Comparison of ENCODE assay signal across 16 mouse cellular contexts in genomic region chr3:65151808-65152207, GRCm38 (mm10). TPM values are rescaled to one million over a fixed set of nuclear protein-coding genes. Genes with fewer than 3 reads are reported as not detected.
"Had no signal": no experiment of that assay in that cellular context is flagged by ENCODE, and none has a peak within 500 bp of the region (broad histone marks: within the 10 kb centered on the region; RNA-seq: fewer than 3 reads in every experiment).

No protein-coding gene starts in this region.

- H3K9me3 ChIP-seq: lung, embryonic 15.5 days; midbrain, embryonic 13.5 days; midbrain, embryonic 15.5 days; neural tube, embryonic 12.5 days; stomach, embryonic 15.5 days had no signal

- H3K4me1 ChIP-seq: lung, embryonic 15.5 days; megakaryocyte, embryonic 14.5 days; midbrain, embryonic 13.5 days; midbrain, embryonic 15.5 days; neural tube, embryonic 12.5 days; stomach, embryonic 15.5 days had no signal

- DNase-seq: lung, adult 2 months; lung, postnatal 14 days; lung, postnatal 36 days; right cerebral cortex, postnatal 14 days; thymus, adult 2 months; thymus, postnatal 25 days; thymus, postnatal 4 days had no signal

- H3K27ac ChIP-seq: lung, embryonic 15.5 days; macrophage; midbrain, embryonic 13.5 days; midbrain, embryonic 15.5 days; neural tube, embryonic 12.5 days; stomach, embryonic 15.5 days; stomach, postnatal 0 days had no signal

- H3K36me3 ChIP-seq: lung, embryonic 15.5 days; midbrain, embryonic 13.5 days; midbrain, embryonic 15.5 days; neural tube, embryonic 12.5 days; stomach, embryonic 15.5 days had no signal

- H3K9ac ChIP-seq: lung, embryonic 15.5 days; midbrain, embryonic 13.5 days; midbrain, embryonic 15.5 days; neural tube, embryonic 12.5 days; stomach, embryonic 15.5 days had no signal

- H3K4me3 ChIP-seq: lung, embryonic 15.5 days; megakaryocyte, embryonic 14.5 days; midbrain, embryonic 13.5 days; midbrain, embryonic 15.5 days; neural tube, embryonic 12.5 days; stomach, embryonic 15.5 days had no signal

RNA-seq across cellular contexts. Expression of gene Kcnab1, which starts 42.6 kb away (rescaled TPM):
- total RNA-seq: monocyte, adult 5-6 weeks had no signal
